Mouse (Mus musculus) embryonic facial prominence, embryonic 15.5 days (tissue): ENCODE data around the gene Them5. TPM values are rescaled to one million over a fixed set of nuclear protein-coding genes. Genes with fewer than 3 reads are reported as not detected.

Experiments
- ATAC-seq: fragments of 200-750 bp; cut with Nextera tagmentation; 2 replicates; pipeline ENCODE4 v1.8.0; 2017; ENCODE audit warnings: low read depth, moderate TSS enrichment; ENCODE audit not compliant: insufficient number of reproducible peaks, low FRiP score, low TSS enrichment
- H3K27ac ChIP-seq: fragments of 300-500 bp; sonication (generic); replicated peaks from 2 replicates; pipeline ENCODE4 v1.5.1; 2015; ENCODE audit warnings: mild to moderate bottlenecking, inconsistent platforms
- H3K27me3 ChIP-seq: fragments of 300-500 bp; sonication (generic); 2 replicates; pipeline ENCODE4 v1.6.1; 2015; ENCODE audit warnings: inconsistent platforms
- H3K36me3 ChIP-seq: fragments of 300-500 bp; sonication (generic); 2 replicates; pipeline ENCODE4 v1.6.1; 2015; ENCODE audit warnings: mild to moderate bottlenecking, inconsistent platforms
- H3K4me1 ChIP-seq: fragments of 300-500 bp; sonication (generic); 2 replicates; pipeline ENCODE4 v1.6.1; 2015; ENCODE audit warnings: inconsistent platforms
- H3K4me2 ChIP-seq: fragments of 300-500 bp; sonication (generic); replicated peaks from 2 replicates; pipeline ENCODE4 v1.6.1; 2015; ENCODE audit warnings: mild to moderate bottlenecking, inconsistent platforms
- H3K4me3 ChIP-seq: fragments of 300-500 bp; sonication (generic); replicated peaks from 2 replicates; pipeline ENCODE4 v1.5.1; 2015; ENCODE audit warnings: mild to moderate bottlenecking, inconsistent platforms
- H3K9ac ChIP-seq: fragments of 300-500 bp; sonication (generic); 2 replicates; pipeline ENCODE4 v1.6.1; 2015; ENCODE audit warnings: inconsistent platforms
- H3K9me3 ChIP-seq: fragments of 300-500 bp; sonication (generic); replicated peaks from 2 replicates; pipeline ENCODE4 v1.6.1; 2016; ENCODE audit warnings: inconsistent platforms
- WGBS: fragments of 180-500 bp; shearing (Covaris S2); methylation state at CpG from one replicate; pipeline ENCODE4 v1.1.7; 2015; 5-methylcytosine and 5-hydroxymethylcytosine counted together
- polyA plus RNA-seq: library from polyadenylated mRNA; unstranded; fragments of >200 nt; fragmentation: Nextera tagmentation; extraction: Ambion mirVana; gene quantifications from 2 replicates; pipeline ENCODE4 v1.2.1, GENCODE M21; 2015

The Them5 gene
- polyA plus RNA-seq, 1 experiment from 2014 or later: 99.8 TPM

DNA sequence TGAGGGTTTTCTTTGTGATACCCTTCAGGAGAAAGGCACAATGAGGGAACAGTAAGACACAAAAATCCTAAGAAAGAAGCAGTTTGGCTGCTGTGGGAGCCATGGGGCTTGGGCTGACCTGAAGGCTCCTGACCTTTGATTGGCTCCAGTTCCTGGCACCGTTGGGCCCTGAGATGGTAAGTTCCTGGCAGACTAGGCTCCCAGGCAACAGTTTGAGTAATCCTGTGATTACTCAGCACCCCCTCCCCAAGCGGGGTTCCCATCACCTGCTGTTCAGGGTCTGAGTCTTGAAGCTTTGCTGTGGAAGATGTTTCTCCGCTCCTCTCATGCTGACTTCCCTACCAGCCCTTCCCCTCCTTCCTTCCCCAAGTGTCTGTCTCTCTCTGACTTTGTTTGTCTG, 41.6 kb downstream of the Them5 start:
- Histone ChIP-seq H3K27me3 (no peaks in the 10 kb centered on the region), H3K36me3 (no peaks in the 10 kb centered on the region), H3K9me3 (no peaks in the 10 kb centered on the region), H3K4me2 (no peak overlapping the region), H3K27ac (no peak overlapping the region), H3K4me1 (peaks cover 5% of the 10 kb centered on the region; the same call in 1 of the 2 replicates), H3K4me3 (no peak overlapping the region), H3K9ac (no peak overlapping the region)
- no peak for ATAC-seq
- 58% methylated on average over 3 of the region's 3 CpGs for WGBS

GRCm38 (mm10) chr3:94386671-94387070, 44.8 kb downstream of the Them5 start:
- no peak for ATAC-seq
- no peaks in the 10 kb centered on the region for H3K4me1 ChIP-seq
- H3K9me3 ChIP-seq: no peaks in the 10 kb centered on the region
- no peak overlapping the region for H3K4me2 ChIP-seq
- no peak overlapping the region for H3K4me3 ChIP-seq
- H3K27me3 ChIP-seq: no peaks in the 10 kb centered on the region
- no peak overlapping the region for H3K27ac ChIP-seq
- H3K9ac ChIP-seq: no peak overlapping the region
- 63% methylated on average over 4 of the region's 4 CpGs for WGBS
- no peaks in the 10 kb centered on the region for H3K36me3 ChIP-seq

DNA sequence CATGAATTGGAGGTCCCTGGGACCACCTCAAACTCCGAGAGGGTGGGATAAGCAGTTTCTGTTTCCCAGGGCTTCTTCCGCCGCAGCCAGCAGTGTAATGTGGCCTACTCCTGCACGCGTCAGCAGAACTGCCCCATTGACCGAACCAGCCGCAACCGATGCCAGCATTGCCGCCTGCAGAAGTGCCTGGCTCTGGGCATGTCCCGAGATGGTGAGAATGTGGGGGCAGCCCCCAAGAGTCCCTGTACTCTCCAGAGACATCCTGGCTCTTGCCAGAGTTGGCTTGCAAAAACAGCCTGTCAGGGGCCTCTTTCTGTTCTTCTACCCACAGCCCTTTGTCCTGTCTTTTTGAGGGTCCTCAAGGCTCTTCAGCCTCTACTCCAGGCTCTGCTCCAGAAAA, 45.5 kb downstream of the Them5 start:
- Histone ChIP-seq H3K27ac (no peak overlapping the region), H3K9ac (no peak overlapping the region), H3K4me2 (no peak overlapping the region), H3K36me3 (no peaks in the 10 kb centered on the region), H3K27me3 (no peaks in the 10 kb centered on the region), H3K9me3 (no peaks in the 10 kb centered on the region), H3K4me3 (no peak overlapping the region), H3K4me1 (no peaks in the 10 kb centered on the region)
- no peak for ATAC-seq
- 88% methylated on average over 10 of the region's 10 CpGs for WGBS

- WGBS: 71% methylated on average over 5 of the region's 5 CpGs
- no peak overlapping the region for H3K4me2 ChIP-seq
- H3K4me3 ChIP-seq: no peak overlapping the region
- ATAC-seq: no peak
- no peaks in the 10 kb centered on the region for H3K36me3 ChIP-seq
- H3K27ac ChIP-seq: no peak overlapping the region
- H3K9ac ChIP-seq: no peak overlapping the region
- no peaks in the 10 kb centered on the region for H3K27me3 ChIP-seq
- no peaks in the 10 kb centered on the region for H3K9me3 ChIP-seq
- H3K4me1 ChIP-seq: no peaks in the 10 kb centered on the region
Measured at GRCm38 (mm10) chr3:94388047-94388446, 46.1 kb downstream of the Them5 start.

DNA sequence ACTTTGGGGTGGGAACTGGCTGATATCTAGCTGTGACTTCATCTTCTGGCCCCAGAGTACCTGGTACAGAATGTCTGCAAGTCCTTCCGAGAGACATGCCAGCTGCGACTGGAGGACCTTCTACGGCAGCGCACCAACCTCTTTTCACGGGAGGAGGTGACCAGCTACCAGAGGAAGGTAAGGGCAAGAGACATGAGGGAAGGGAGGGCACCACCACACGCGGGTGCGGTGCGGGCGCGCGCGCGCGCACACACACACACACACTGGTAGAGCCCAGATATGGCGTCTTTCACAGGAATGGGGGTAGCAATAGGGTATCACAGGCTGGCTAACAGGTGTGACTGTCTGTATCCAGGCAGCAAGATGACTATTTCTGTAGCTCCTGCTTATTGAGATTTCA, 47.5 kb downstream of the Them5 start:
- no peak overlapping the region for H3K4me2 ChIP-seq
- H3K9me3 ChIP-seq: no peaks in the 10 kb centered on the region
- no peaks in the 10 kb centered on the region for H3K4me1 ChIP-seq
- H3K36me3 ChIP-seq: no peaks in the 10 kb centered on the region
- no peak overlapping the region for H3K27ac ChIP-seq
- ATAC-seq: no peak
- H3K9ac ChIP-seq: no peak overlapping the region
- H3K27me3 ChIP-seq: no peaks in the 10 kb centered on the region
- 93% methylated on average over 16 of the region's 16 CpGs for WGBS
- H3K4me3 ChIP-seq: no peak overlapping the region

GRCm38 (mm10) chr3:94391001-94391400, 49.1 kb downstream of the Them5 start:
- 81% methylated on average over 5 of the region's 5 CpGs for WGBS
- no peaks in the 10 kb centered on the region for H3K36me3 ChIP-seq
- no peak for ATAC-seq
- no peak overlapping the region for H3K4me2 ChIP-seq
- no peak overlapping the region for H3K4me3 ChIP-seq
- no peaks in the 10 kb centered on the region for H3K27me3 ChIP-seq
- H3K9me3 ChIP-seq: no peaks in the 10 kb centered on the region
- no peak overlapping the region for H3K27ac ChIP-seq
- no peaks in the 10 kb centered on the region for H3K4me1 ChIP-seq
- no peak overlapping the region for H3K9ac ChIP-seq

DNA sequence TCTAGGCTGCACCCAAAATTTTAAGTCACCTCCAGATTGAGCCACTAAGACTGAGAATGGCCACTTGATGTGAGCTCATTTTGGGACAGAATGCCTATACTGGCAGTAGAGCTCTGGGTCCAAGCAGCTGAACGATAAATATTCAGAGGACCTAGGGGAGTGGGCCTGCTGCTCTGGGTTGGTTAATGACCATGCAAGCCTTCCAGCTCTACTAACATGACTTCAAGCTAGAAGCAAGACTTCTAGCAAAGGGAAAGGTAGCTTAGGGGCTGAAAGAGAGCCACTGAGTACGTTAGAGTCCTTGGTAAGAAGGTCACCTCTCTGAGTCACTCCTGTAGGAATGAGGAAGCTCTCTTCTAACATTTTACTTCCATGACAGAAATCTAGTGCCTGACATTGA, 50.2 kb downstream of the Them5 start:
- ATAC-seq: no peak
- Histone ChIP-seq H3K27ac (no peak overlapping the region), H3K27me3 (peaks cover 9% of the 10 kb centered on the region), H3K4me2 (no peak overlapping the region), H3K36me3 (no peaks in the 10 kb centered on the region), H3K9me3 (no peaks in the 10 kb centered on the region), H3K9ac (no peak overlapping the region), H3K4me3 (no peak overlapping the region), H3K4me1 (no peaks in the 10 kb centered on the region)
- 82% methylated on average over 2 of the region's 2 CpGs for WGBS

DNA sequence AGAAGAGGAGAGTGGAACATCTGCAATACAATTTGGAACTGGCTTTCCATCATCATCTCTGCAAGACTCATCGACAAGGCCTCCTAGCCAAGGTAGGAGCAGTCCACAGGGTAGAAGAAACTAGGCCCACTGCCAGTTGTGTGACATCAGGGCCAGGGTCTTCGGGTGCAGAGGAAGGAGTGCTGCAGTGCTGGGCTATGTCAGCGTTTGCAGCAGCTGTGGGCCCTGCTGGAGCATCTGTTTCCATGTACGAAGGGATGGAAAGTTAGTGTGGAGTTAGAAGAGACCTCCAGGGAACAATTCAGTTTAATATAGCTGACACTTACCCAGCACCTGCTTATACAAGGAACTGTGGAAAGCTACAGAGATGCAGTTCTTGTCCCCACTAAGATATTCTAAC, 51.1 kb downstream of the Them5 start:
- Histone ChIP-seq H3K27ac (no peak overlapping the region), H3K4me2 (no peak overlapping the region), H3K36me3 (no peaks in the 10 kb centered on the region), H3K4me3 (no peak overlapping the region), H3K4me1 (no peaks in the 10 kb centered on the region), H3K9ac (no peak overlapping the region), H3K9me3 (no peaks in the 10 kb centered on the region), H3K27me3 (peaks cover 18% of the 10 kb centered on the region)
- no peak for ATAC-seq
- 52% methylated on average over 4 of the region's 4 CpGs for WGBS

DNA sequence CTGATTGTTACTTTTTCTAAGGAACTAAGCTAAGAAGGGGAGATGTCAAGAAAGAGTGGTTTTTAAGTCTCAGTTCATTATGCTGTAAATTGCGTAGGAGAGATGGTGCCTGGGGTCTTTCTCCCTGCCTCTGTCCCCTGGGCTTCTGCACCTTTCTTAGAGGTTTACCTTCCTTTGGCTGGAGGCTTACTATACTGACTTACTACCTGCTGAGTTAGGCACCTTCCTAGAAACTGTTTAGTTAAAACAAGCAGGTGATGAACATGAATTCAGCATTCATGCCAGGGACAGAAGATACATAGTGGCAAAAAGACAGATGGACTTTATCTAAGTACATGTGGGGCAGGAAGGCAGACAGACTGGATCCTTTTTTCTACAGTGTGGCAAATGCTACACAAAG, 54.4 kb downstream of the Them5 start:
- Histone ChIP-seq H3K27me3 (peaks cover 42% of the 10 kb centered on the region), H3K9ac (no peak overlapping the region), H3K4me1 (peaks cover 11% of the 10 kb centered on the region), H3K27ac (no peak overlapping the region), H3K36me3 (no peaks in the 10 kb centered on the region), H3K4me3 (no peak overlapping the region), H3K4me2 (no peak overlapping the region), H3K9me3 (no peaks in the 10 kb centered on the region)
- no peak for ATAC-seq
- 84% methylated on average over 1 of the region's 1 CpGs for WGBS

GRCm38 (mm10) chr3:94396851-94397250, 55.0 kb downstream of the Them5 start:
- Histone ChIP-seq H3K4me1 (peaks cover 11% of the 10 kb centered on the region), H3K9me3 (no peaks in the 10 kb centered on the region), H3K27me3 (peaks cover 47% of the 10 kb centered on the region), H3K9ac (no peak overlapping the region), H3K27ac (no peak overlapping the region), H3K4me3 (no peak overlapping the region), H3K4me2 (no peak overlapping the region), H3K36me3 (no peaks in the 10 kb centered on the region)
- no peak for ATAC-seq
- WGBS: 73% methylated on average over 4 of the region's 4 CpGs
